Mouse (Mus musculus) central nervous system, embryonic 14 days (tissue): ENCODE data around the gene Tecpr1. TPM values are rescaled to one million over a fixed set of nuclear protein-coding genes. Genes with fewer than 3 reads are reported as not detected.

Experiments
- polyA plus RNA-seq: library from polyadenylated mRNA; depleted of rRNA; stranded (reverse); fragments of >200 nt; gene quantifications from 2 replicates; pipeline ENCODE4 v1.2.3, GENCODE M21; 2012; rRNA removed

The Tecpr1 gene
- polyA plus RNA-seq: 58.9 and 61.2 TPM in 2 replicates

GRCm38 (mm10) chr5:144223503-144223862, at the start of gene Tecpr1:
TSS of gene Tecpr1 (minus strand) at chr5:144223615.

GRCm38 (mm10) chr5:144243901-144244487, 20.6 kb upstream of the Tecpr1 start, which contains the start of gene Bri3:
TSS of gene Bri3 (plus strand) at chr5:144244437.

GRCm38 (mm10) chr5:144189950-144190583, 33.3 kb downstream of the Tecpr1 start, which contains the start of gene Bhlha15:
TSS of gene Bhlha15 (plus strand) at chr5:144190286.

Other genes with a start within 250 kb of the Tecpr1 start
- 56.6 and 62.3 TPM in 2 replicates for gene Ccz1, start 208.7 kb downstream of the Tecpr1 start, polyA plus RNA-seq
- gene Ocm, start 196.9 kb downstream of the Tecpr1 start, polyA plus RNA-seq: 0.44 TPM in 1 of 2 replicates, not detected in the other
- gene Lmtk2, start 123.2 kb downstream of the Tecpr1 start, polyA plus RNA-seq: 13.3 and 14.6 TPM in 2 replicates
- 0.14 and 0.18 TPM in 2 replicates for gene Bhlha15, start 33.3 kb downstream of the Tecpr1 start, polyA plus RNA-seq
- 108 and 120 TPM in 2 replicates for gene Bri3, start 20.8 kb upstream of the Tecpr1 start, polyA plus RNA-seq
- gene Baiap2l1, start 134.5 kb upstream of the Tecpr1 start, polyA plus RNA-seq: 0.77 and 2.1 TPM in 2 replicates